Mouse (Mus musculus): ENCODE measurements at regions not wholly inside any gene's neighbourhood (a gene's known extent, or its start where the extent isn't known, plus 50 kb on each side); places are given as distances from the start of the nearest gene placed in this dataset.

GRCm38 (mm10) chr14:11417857-11418256, 61.3 kb upstream of the Gm3839 start:
- no peak for DNase-seq (ENCODE audit: low spot score)

- no peak for DNase-seq (ENCODE audit: low spot score)
Measured at GRCm38 (mm10) chr14:11422306-11422705, 65.8 kb upstream of the Gm3839 start.

GRCm38 (mm10) chr14:11428256-11429240, 72.0 kb upstream of the Gm3839 start:
- DNase-seq (ENCODE audit: low spot score): peak; percentile 4

- peak; percentile 4 for DNase-seq (ENCODE audit: low spot score)
Measured at GRCm38 (mm10) chr14:11435166-11435784, 78.7 kb upstream of the Gm3839 start.

- DNase-seq (ENCODE audit: low spot score): no peak
Measured at GRCm38 (mm10) chr14:11438611-11439010, 82.1 kb upstream of the Gm3839 start.

- no peak for DNase-seq (ENCODE audit: low spot score)
Measured at GRCm38 (mm10) chr14:11440176-11440575, 83.7 kb upstream of the Gm3839 start.

- DNase-seq (ENCODE audit: low spot score): no peak
Measured at GRCm38 (mm10) chr14:11449958-11450357, 93.4 kb upstream of the Gm3839 start.

- DNase-seq (ENCODE audit: low spot score): no peak
Measured at GRCm38 (mm10) chr14:11477731-11478130, 75.6 kb upstream of the Ptprg start.

- DNase-seq (ENCODE audit: low spot score): no peak
Measured at GRCm38 (mm10) chr14:11482151-11482550, 71.2 kb upstream of the Ptprg start.

GRCm38 (mm10) chr14:11486287-11486686, 67.0 kb upstream of the Ptprg start:
- DNase-seq (ENCODE audit: low spot score): no peak

GRCm38 (mm10) chr14:11501744-11502143, 51.6 kb upstream of the Ptprg start:
- no peak for DNase-seq (ENCODE audit: low spot score)

- no peak for DNase-seq (ENCODE audit: low spot score)
Measured at GRCm38 (mm10) chr14:11503156-11503555, 50.2 kb upstream of the Ptprg start.

All from left cerebral cortex, adult 11 months (tissue).